Mouse (Mus musculus) MEL (cell line): Measurements from ENCODE around the gene Sct.

Source experiments
- CTCF ChIP-seq, 3 experiments: IDR thresholded peaks in 2 of 3; conservative IDR thresholded peaks in 1 of 3; 2 replicates each; pipeline ENCODE4 v1.5.1; 2011 to 2012; ENCODE audit warnings: low read length in 3 of 3, low read depth in 2 of 3, mild to moderate bottlenecking in 2 of 3, improper control_type of control experiment in 1 of 3, inconsistent platforms in 1 of 3, mixed read lengths in 1 of 3, moderate library complexity in 1 of 3; ENCODE audit not compliant: control insufficient read depth in 1 of 3, insufficient read depth in 1 of 3, poor library complexity in 1 of 3, severe bottlenecking in 1 of 3
- JUND ChIP-seq: IDR thresholded peaks from 2 replicates; pipeline ENCODE4 v1.6.1; 2011; ENCODE audit warnings: low read depth, mild to moderate bottlenecking, improper control_type of control experiment, low read length
- MAFK ChIP-seq: IDR thresholded peaks from 2 replicates; pipeline ENCODE4 v1.6.1; 2011; ENCODE audit warnings: low read depth, mild to moderate bottlenecking, low read length, improper control_type of control experiment, borderline replicate concordance

GRCm38 (mm10) chr7:141230570-141230969 is 48.4 kb downstream of the Sct start:
- TF ChIP-seq MAFK: no peak
- TF ChIP-seq JUND: no peak
- TF ChIP-seq CTCF (IDR thresholded peaks at IDR 0.05 in 2 of 3, conservative IDR thresholded peaks at IDR 0.05 in 1 of 3; ENCODE audit: control insufficient read depth in 1 of 3, insufficient read depth in 1 of 3, low read depth in 2 of 3, low read length in 3 of 3, poor library complexity in 1 of 3, severe bottlenecking in 1 of 3): no peak
